Mouse (Mus musculus): ENCODE results near the gene Smarcc2. TPM values are rescaled to one million over a fixed set of nuclear protein-coding genes. Genes with fewer than 3 reads are reported as not detected.

Gene Smarcc2
- polyA plus RNA-seq, 1 experiment from 2014 or later = 59.0 TPM

DNA sequence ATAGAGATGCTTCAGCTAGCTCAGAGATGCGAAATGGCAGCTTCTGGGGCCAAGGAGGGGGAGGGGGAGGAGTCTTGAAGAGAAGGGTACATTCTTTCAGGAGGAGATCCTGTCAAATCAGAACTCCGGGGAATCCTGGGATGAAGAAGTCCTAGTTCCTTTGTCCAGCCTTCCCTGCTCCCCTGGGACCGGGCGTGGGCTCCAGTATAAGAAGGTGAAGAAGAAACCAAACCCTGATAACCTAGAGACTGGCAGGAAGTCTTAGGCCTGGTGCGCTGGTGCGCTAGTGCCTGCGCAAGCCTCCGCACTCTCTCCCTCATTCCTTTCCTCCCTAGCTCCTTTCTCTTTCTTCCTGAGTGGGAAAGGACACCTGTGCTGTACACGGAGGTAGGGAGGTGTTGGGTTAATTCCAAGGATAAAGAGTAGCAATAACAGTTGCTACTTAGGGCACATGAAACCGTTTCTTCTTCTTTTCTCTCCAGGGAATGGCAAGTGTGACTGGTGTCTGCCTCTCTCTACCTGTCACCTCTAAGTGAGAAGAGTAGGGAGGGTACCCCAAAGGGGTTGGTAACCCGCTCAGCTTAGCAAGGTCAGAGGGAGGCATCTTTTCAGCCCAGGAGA, 65.2 kb downstream of the Smarcc2 start:
- Histone ChIP-seq H3K27ac (ENCODE audit: low read depth, low read length) (peak overlapping the region; percentile 84), H3K4me3 (ENCODE audit: low read depth, low read length) (peak overlapping the region; percentile 89), H3K27me3 (replicated peaks; ENCODE audit: control insufficient read depth, insufficient read depth, low read length) (0 out of 2 replicates have a peak, but pooled peaks cover 3% of the 10 kb centered on the region), H3K9me3 (ENCODE audit: control insufficient read depth, low read length) (no peaks in the 10 kb centered on the region), H3K36me3 (ENCODE audit: control insufficient read depth, insufficient read depth, low read length) (peaks cover 2% of the 10 kb centered on the region; the same call in 1 of the 2 replicates), H3K4me1 (replicated peaks; ENCODE audit: control insufficient read depth, insufficient read depth, low read length) (peaks cover 18% of the 10 kb centered on the region), H3K4me2 (peak overlapping the region; percentile 93), H3K9ac (ENCODE audit: low read depth, low read length) (peak overlapping the region; percentile 89)
- DNase-seq (ENCODE audit: low spot score) (no peak), ATAC-seq (replicated peaks; ENCODE audit: low FRiP score) (no peak)
- WGBS = 22% methylated on average over 11 of the region's 11 CpGs

DNA sequence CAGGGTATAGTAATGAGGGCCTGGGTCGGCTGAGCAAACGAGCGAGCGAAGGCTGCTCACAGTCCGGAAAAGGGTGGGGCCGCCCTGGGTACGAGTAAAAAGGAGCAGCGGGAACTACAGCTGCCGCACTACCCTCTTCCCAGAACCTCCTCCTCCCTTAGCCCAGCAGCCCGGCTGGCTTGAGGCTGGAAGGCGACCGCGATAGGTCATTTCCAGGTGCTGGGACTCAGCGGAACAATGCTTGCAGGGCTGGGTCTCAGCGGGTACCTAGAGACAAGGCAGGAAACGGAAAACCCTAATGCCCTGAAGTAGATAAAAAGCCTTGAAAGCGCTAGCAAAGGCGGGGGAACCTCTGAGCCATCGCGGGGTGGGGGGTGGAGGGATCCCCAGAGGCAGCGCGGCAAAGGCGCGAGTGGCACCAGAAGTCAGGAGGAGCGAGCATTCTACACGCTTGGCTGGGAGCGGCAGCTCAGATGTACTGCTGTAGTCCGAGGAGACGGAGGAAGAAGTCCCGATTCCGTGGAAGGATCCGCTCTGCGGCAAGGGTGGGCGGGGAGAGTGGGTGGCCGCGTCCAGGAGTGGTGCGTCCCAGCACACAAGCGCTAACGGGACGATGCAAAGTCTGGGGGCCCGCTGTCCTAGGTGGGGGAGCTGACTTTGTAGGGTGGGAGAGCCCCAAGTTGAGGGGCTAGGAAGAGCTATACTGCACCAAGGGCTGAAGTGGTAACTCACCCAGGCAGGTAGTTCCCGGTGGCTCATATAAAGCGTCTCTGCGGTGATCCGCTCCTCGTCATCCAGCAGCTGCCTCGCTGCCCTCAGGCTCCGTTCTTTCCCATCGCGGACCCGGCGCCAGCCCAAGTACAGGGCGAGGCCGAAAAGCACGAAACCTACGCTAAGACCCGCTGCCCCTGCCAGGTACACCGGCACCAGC, 65.9 kb downstream of the Smarcc2 start:
- Histone ChIP-seq H3K27me3 (replicated peaks; ENCODE audit: control insufficient read depth, insufficient read depth, low read length) (0 out of 2 replicates have a peak, but pooled peaks cover 3% of the 10 kb centered on the region), H3K4me2 (peak overlapping the region; percentile 93), H3K4me3 (ENCODE audit: low read depth, low read length) (peak overlapping the region; percentile 89), H3K9me3 (ENCODE audit: control insufficient read depth, low read length) (no peaks in the 10 kb centered on the region), H3K36me3 (ENCODE audit: control insufficient read depth, insufficient read depth, low read length) (no peaks in the 10 kb centered on the region), H3K9ac (ENCODE audit: low read depth, low read length) (peak overlapping the region; percentile 89), H3K27ac (ENCODE audit: low read depth, low read length) (peak overlapping the region; percentile 84), H3K4me1 (replicated peaks; ENCODE audit: control insufficient read depth, insufficient read depth, low read length) (peaks cover 18% of the 10 kb centered on the region)
- ATAC-seq (replicated peaks; ENCODE audit: low FRiP score) = peak; percentile 36
- peak; percentile 79 for DNase-seq (ENCODE audit: low spot score)
- under 1% methylated on average over 58 of the region's 58 CpGs for WGBS

DNA sequence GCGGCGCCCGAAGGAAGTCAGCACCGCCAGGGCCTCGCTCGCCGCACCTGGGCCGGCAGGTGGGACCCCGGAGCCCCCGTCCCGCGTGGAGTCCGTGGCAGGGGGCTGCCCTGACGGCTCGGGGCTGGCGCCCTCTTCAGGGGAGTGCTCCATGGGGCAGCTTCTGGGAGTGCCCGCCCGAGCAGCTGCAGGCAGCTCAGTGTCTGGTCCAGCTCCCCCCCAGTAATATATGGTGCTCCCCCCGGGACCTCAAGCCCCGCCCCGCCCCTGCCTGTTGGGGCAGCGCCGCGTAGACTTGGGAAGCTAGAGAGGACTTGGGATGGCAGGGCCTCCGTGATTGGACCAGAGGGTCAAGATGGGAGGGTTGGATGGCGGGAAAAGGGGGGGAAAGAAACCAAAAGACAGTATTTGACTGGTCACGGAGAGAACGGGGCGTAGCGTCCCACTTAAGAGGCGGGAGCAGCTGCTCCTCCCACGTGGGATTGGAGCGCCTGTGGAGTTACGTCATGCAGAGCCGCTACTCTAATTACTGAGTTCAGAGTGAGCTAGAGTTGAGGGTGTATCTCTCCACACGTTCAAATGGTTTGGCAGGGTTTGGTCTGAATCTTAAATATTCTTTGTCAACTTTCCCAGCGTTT, 66.7 kb downstream of the Smarcc2 start, which contains the start of gene Esyt1:
Gene Esyt1, minus strand, starts transcription at position 201 of the 638 bp plus-strand sequence.
- Histone ChIP-seq H3K4me3 (ENCODE audit: low read depth, low read length) (peak within 1 kb of the TSS; percentile 89), H3K27ac (ENCODE audit: low read depth, low read length) (peak within 1 kb of the TSS; percentile 84), H3K27me3 (replicated peaks; ENCODE audit: control insufficient read depth, insufficient read depth, low read length) (0 out of 2 replicates have a peak, but pooled peaks cover 3% of the 10 kb centered on the region), H3K36me3 (ENCODE audit: control insufficient read depth, insufficient read depth, low read length) (no peaks in the 10 kb centered on the region), H3K9me3 (ENCODE audit: control insufficient read depth, low read length) (no peaks in the 10 kb centered on the region), H3K4me1 (replicated peaks; ENCODE audit: control insufficient read depth, insufficient read depth, low read length) (peaks cover 18% of the 10 kb centered on the region), H3K4me2 (peak within 1 kb of the TSS; percentile 93), H3K9ac (ENCODE audit: low read depth, low read length) (peak within 1 kb of the TSS; percentile 89)
- DNase-seq (ENCODE audit: low spot score) = peak; percentile 90
- under 1% methylated on average over 37 of the region's 37 CpGs for WGBS
- ATAC-seq (replicated peaks; ENCODE audit: low FRiP score) = peak; percentile 96

DNA sequence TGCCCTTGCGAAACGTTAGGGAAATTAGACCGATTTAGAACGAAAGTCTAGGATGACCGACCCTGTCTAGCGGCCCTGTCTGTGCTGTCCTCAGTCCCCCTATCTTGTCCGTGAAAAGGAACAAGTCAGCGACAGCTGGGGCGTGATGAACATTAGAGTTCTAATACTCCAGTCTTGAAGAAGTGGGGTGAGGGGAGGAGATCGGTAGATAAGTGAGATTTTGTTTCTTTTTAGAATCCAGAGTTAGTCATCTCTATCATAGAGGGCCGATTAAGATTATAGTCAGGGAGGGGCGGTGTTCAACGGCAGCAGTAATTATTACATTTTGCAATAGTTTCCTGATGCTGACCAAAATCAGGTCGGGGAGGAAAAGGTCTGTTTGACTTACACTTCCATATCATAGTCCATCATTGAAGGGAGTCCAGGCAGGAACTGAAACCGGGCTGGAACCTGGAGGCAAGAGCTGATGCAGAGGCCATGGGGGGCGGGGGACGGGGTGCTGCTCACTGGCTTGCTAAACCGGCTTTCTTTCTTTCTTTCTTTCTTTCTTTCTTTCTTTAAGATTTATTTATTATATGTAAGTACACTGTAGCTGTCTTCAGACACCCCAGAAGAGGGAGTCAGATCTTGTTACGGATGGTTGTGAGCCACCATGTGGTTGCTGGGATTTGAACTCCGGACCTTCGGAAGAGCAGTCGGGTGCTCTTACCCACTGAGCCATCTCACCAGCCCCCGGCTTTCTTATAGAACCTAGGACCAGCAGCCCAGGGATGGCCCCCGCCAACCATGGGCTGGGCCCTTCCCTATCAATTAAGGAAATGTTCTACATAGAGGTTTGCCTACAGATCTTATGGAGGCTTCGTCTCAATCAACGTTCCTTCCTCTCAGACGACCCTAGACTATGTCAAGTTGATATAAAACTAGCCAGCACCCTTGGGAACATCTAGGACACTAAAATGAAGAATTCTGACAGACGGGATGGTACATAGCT, 67.6 kb downstream of the Smarcc2 start:
- H3K4me1 ChIP-seq (replicated peaks; ENCODE audit: control insufficient read depth, insufficient read depth, low read length) = peaks cover 18% of the 10 kb centered on the region
- H3K27me3 ChIP-seq (replicated peaks; ENCODE audit: control insufficient read depth, insufficient read depth, low read length) = 0 out of 2 replicates have a peak, but pooled peaks cover 3% of the 10 kb centered on the region
- ATAC-seq (replicated peaks; ENCODE audit: low FRiP score) (peak; percentile 32; the same call in 1 of the 2 replicates), DNase-seq (ENCODE audit: low spot score) (no peak)
- peak overlapping the region; percentile 89 for H3K4me3 ChIP-seq (ENCODE audit: low read depth, low read length)
- H3K36me3 ChIP-seq (ENCODE audit: control insufficient read depth, insufficient read depth, low read length) = no peaks in the 10 kb centered on the region
- WGBS = 28% methylated on average over 28 of the region's 28 CpGs
- no peaks in the 10 kb centered on the region for H3K9me3 ChIP-seq (ENCODE audit: control insufficient read depth, low read length)
- H3K9ac ChIP-seq (ENCODE audit: low read depth, low read length) = peak overlapping the region; percentile 54
- H3K4me2 ChIP-seq = peak overlapping the region; percentile 93
- H3K27ac ChIP-seq (ENCODE audit: low read depth, low read length) = peak overlapping the region; percentile 2; the same call in 1 of the 2 replicates

DNA sequence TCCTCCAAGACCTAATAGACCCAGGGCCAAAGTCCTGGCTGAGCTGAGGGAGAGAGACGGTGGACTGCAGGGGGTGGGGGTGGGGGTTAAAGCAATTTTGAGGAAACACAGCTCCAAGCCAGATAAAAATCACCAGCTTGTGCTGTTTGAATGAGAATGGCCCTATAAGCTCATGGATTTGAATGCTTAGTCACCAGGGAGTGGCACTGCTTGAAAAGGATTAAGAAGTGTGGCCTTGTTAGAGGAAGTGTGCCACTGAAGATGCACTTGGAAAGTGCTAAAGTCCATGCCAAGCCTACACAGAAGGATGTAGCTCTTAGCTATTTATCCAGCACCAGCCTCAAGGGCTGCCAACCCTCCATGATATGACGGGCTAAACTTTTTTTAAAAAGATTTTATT, 76.2 kb downstream of the Smarcc2 start:
- Histone ChIP-seq H3K27ac (ENCODE audit: low read depth, low read length) (no peak overlapping the region), H3K9ac (ENCODE audit: low read depth, low read length) (no peak overlapping the region), H3K4me2 (no peak overlapping the region), H3K4me1 (replicated peaks; ENCODE audit: control insufficient read depth, insufficient read depth, low read length) (peaks cover 5% of the 10 kb centered on the region; the same call in 1 of the 2 replicates), H3K9me3 (ENCODE audit: control insufficient read depth, low read length) (no peaks in the 10 kb centered on the region), H3K27me3 (replicated peaks; ENCODE audit: control insufficient read depth, insufficient read depth, low read length) (no peaks in the 10 kb centered on the region), H3K36me3 (ENCODE audit: control insufficient read depth, insufficient read depth, low read length) (no peaks in the 10 kb centered on the region), H3K4me3 (ENCODE audit: low read depth, low read length) (no peak overlapping the region)
- no peak for DNase-seq (ENCODE audit: low spot score)
- no peak for ATAC-seq (replicated peaks; ENCODE audit: low FRiP score)
- 80% methylated on average over 2 of the region's 2 CpGs for WGBS

DNA sequence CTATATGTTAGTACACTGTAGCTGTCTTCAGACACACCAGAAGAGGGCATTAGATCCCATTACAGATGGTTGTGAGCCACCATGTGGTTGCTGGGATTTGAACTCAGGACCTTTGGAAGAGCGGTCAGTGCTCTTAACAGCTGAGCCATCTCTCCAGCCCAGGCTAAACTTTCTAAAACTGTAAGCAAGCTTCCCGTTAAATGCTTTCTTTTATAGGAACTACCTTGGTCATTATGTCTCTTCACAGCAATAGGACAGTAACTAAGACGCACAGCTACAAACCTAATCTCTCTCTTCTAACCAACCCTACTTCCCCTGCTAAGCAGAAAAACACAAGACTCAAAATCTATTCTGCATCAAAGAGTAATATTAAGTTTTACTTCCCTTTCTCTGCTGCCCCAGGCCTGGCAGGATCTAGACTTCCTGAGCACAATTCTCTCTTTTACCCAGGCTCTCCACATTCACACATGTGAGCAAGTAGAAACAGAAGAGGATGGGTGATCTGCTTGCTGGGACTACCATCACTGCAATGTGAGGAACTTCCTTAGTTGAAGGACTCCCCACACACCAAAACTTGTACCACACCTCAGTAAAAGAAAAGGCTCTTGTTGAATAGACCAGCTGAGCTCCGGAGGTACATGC, 76.7 kb downstream of the Smarcc2 start:
- 0 out of 2 replicates have a peak overlapping the region, but pooled peaks have one; percentile 10 for H3K4me3 ChIP-seq (ENCODE audit: low read depth, low read length)
- peak overlapping the region; percentile 50 for H3K4me2 ChIP-seq
- H3K36me3 ChIP-seq (ENCODE audit: control insufficient read depth, insufficient read depth, low read length) = no peaks in the 10 kb centered on the region
- DNase-seq (ENCODE audit: low spot score) (no peak), ATAC-seq (replicated peaks; ENCODE audit: low FRiP score) (peak; percentile 13; the same call in 1 of the 2 replicates)
- 65% methylated on average over 4 of the region's 4 CpGs for WGBS
- peak overlapping the region; percentile 50 for H3K9ac ChIP-seq (ENCODE audit: low read depth, low read length)
- H3K27me3 ChIP-seq (replicated peaks; ENCODE audit: control insufficient read depth, insufficient read depth, low read length) = no peaks in the 10 kb centered on the region
- peaks cover 5% of the 10 kb centered on the region; the same call in 1 of the 2 replicates for H3K4me1 ChIP-seq (replicated peaks; ENCODE audit: control insufficient read depth, insufficient read depth, low read length)
- H3K27ac ChIP-seq (ENCODE audit: low read depth, low read length) = no peak overlapping the region
- H3K9me3 ChIP-seq (ENCODE audit: control insufficient read depth, low read length) = no peaks in the 10 kb centered on the region

DNA sequence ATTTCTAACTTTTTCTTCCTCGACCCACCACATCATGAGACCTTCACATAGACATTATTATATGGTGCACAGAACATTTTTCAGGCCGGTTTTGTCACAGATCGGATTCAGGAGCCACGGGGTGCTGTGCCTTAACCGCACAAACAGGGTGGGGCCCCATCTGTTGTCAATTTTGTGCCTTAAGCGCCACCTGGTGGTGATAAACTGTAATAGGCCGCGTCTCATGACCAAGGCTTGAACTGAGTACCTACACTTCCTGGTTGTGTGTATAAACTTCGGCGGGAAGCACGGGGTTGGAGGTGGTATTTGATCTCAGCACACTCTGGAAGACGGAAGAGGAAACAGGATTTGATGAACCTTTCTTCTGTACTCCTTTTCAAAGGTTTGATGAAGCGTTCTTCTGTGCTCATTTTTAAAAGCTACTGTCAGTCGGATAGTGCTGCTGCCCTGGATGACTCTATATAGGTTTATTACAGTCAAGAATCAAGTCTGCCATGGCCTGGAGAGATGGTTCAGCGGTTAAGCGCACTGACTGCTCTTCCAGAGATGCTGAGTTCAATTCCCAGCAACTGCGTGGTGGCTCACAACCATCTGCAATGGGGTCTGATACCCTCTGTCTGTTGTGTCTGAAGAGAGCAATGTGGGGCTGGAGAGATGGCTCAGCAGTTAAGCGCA, 77.4 kb downstream of the Smarcc2 start:
- Histone ChIP-seq H3K4me2 (peak overlapping the region; percentile 50), H3K4me1 (replicated peaks; ENCODE audit: control insufficient read depth, insufficient read depth, low read length) (peaks cover 5% of the 10 kb centered on the region; the same call in 1 of the 2 replicates), H3K9me3 (ENCODE audit: control insufficient read depth, low read length) (no peaks in the 10 kb centered on the region), H3K9ac (ENCODE audit: low read depth, low read length) (peak overlapping the region; percentile 56), H3K27me3 (replicated peaks; ENCODE audit: control insufficient read depth, insufficient read depth, low read length) (no peaks in the 10 kb centered on the region), H3K36me3 (ENCODE audit: control insufficient read depth, insufficient read depth, low read length) (no peaks in the 10 kb centered on the region), H3K4me3 (ENCODE audit: low read depth, low read length) (0 out of 2 replicates have a peak overlapping the region, but pooled peaks have one; percentile 10), H3K27ac (ENCODE audit: low read depth, low read length) (0 out of 2 replicates have a peak overlapping the region, but pooled peaks have one; percentile 21)
- WGBS = 19% methylated on average over 18 of the region's 18 CpGs
- ATAC-seq (replicated peaks; ENCODE audit: low FRiP score) (peak; percentile 93), DNase-seq (ENCODE audit: low spot score) (peak; percentile 84)

Data from liver, embryonic 11.5 days (tissue).